Mouse (Mus musculus) heart, embryonic 14.5 days (tissue): ENCODE results near the gene Dnah10. TPM values are rescaled to one million over a fixed set of nuclear protein-coding genes. Genes with fewer than 3 reads are reported as not detected.

Experiments used
- ATAC-seq: fragments of 200-750 bp; cut with Nextera tagmentation; 2 replicates; pipeline ENCODE4 v1.8.0; 2017; ENCODE audit warnings: low read depth, moderate TSS enrichment; ENCODE audit not compliant: insufficient number of reproducible peaks, insufficient read depth, low FRiP score
- H3K27ac ChIP-seq, 2 experiments: fragments of 200-500 bp in 1 of 2; fragments of 300-500 bp in 1 of 2; sonication (generic) in 1 of 2; replicated peaks in 1 of 2; 2 replicates each; pipeline ENCODE4 v1.5.1; 2012 to 2014; ENCODE audit warnings: low read depth in 2 of 2, low read length in 2 of 2, control low read depth in 1 of 2, mild to moderate bottlenecking in 1 of 2, mixed read lengths in 1 of 2; ENCODE audit not compliant: control insufficient read depth in 1 of 2, insufficient read depth in 1 of 2
- H3K27me3 ChIP-seq: fragments of 300-500 bp; sonication (generic); 2 replicates; pipeline ENCODE4 v1.6.1; 2014; ENCODE audit warnings: mild to moderate bottlenecking, low read length, control low read depth; ENCODE audit not compliant: control insufficient read depth, insufficient read depth
- H3K36me3 ChIP-seq: fragments of 300-500 bp; sonication (generic); 2 replicates; pipeline ENCODE4 v1.6.1; 2014; ENCODE audit warnings: mild to moderate bottlenecking, control low read depth, low read length, mixed read lengths; ENCODE audit not compliant: control insufficient read depth, insufficient read depth
- H3K4me1 ChIP-seq, 2 experiments: fragments of 200-500 bp in 1 of 2; fragments of 300-500 bp in 1 of 2; sonication (generic) in 1 of 2; 2 replicates each; pipeline ENCODE4 v1.6.1; 2012 to 2014; ENCODE audit warnings: low read length in 2 of 2, control low read depth in 1 of 2, mixed read lengths in 1 of 2; ENCODE audit not compliant: control insufficient read depth in 2 of 2, insufficient read depth in 2 of 2
- H3K4me2 ChIP-seq: fragments of 300-500 bp; sonication (generic); 2 replicates; pipeline ENCODE4 v1.6.1; 2014; ENCODE audit warnings: mild to moderate bottlenecking, low read length
- H3K4me3 ChIP-seq, 2 experiments: fragments of 200-500 bp in 1 of 2; fragments of 300-500 bp in 1 of 2; sonication (generic) in 1 of 2; 2 replicates each; pipeline ENCODE4 v1.5.1; 2012 to 2014; ENCODE audit warnings: low read length in 2 of 2, mild to moderate bottlenecking in 2 of 2, control low read depth in 1 of 2, low read depth in 1 of 2, moderate library complexity in 1 of 2; ENCODE audit not compliant: control insufficient read depth in 1 of 2, insufficient read depth in 1 of 2
- H3K9ac ChIP-seq: fragments of 300-500 bp; sonication (generic); 2 replicates; pipeline ENCODE4 v1.6.1; 2014; ENCODE audit warnings: mild to moderate bottlenecking, low read length
- H3K9me3 ChIP-seq: fragments of 300-500 bp; sonication (generic); 2 replicates; pipeline ENCODE4 v1.6.1; 2016; ENCODE audit warnings: low read length, control low read depth; ENCODE audit not compliant: control insufficient read depth
- WGBS: fragments of 180-500 bp; shearing (Covaris S2); extraction: QIAGEN DNeasy Blood & Tissue Kit; methylation state at CpG from one replicate; pipeline ENCODE4 v1.1.7; 2014; 5-methylcytosine and 5-hydroxymethylcytosine counted together
- polyA plus RNA-seq: library from polyadenylated mRNA; unstranded; fragments of >200 nt; fragmentation: Nextera tagmentation; extraction: Ambion mirVana; gene quantifications from 2 replicates; pipeline ENCODE4 v1.2.1, GENCODE M21; 2014

Gene Dnah10
- polyA plus RNA-seq, 1 experiment from 2014 or later = 0.03 TPM

DNA sequence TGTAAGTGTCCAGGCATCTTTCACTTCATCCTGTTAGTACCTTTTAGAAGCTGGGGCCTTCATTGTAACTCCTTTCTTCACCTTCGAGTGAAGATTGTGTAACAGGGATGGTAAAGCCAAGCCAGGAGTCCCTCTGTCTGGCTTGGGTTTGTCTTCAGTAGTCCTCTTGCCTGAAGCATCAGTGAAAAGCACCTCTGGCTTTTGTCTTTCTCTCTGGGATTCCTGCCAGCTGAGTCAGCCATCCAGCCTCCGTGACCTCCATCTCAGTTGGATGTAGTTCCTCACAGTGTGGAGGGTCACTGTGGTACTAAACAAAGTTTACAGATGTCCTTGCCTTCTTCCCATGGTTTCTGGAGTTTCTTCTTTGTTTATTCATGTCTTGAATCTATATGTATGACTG is 147.1 kb downstream of the Dnah10 start:
- 6% methylated on average over 2 of the region's 2 CpGs for WGBS

DNA sequence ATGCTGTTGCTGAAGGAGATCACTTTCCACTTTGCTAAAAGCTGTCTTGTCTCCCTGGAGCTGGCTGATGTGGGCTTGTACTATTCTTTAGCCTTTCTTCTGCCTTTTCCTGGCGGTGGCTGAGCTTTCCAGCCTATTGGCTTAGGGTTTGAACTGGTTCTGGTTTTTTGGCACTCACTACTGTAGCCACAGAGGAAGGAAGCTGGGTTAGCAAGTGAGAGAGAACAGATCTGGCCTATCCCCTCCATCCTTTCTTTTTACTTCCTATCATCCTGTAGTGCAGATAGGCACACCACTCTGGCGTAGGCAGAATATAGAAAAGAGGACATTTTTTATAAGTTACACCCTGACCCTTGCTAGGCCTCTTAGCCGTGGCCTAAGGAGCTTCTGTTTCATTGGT is 148.2 kb downstream of the Dnah10 start:
- no peaks in the 10 kb centered on the region for H3K27me3 ChIP-seq
- WGBS = 76% methylated on average over 3 of the region's 3 CpGs
- H3K27ac ChIP-seq = peak overlapping the region; percentile 24 to 40; a peak in 2 of 4 replicates
- H3K4me2 ChIP-seq = no peak overlapping the region
- peaks cover 13 to 45% of the 10 kb centered on the region in 2 experiments for H3K4me1 ChIP-seq
- no peak for ATAC-seq
- H3K9me3 ChIP-seq = no peaks in the 10 kb centered on the region
- peaks cover 21% of the 10 kb centered on the region for H3K36me3 ChIP-seq
- H3K9ac ChIP-seq = no peak overlapping the region
- H3K4me3 ChIP-seq = no peak overlapping the region

More for the DNA sequence above, 147.1 kb downstream of the Dnah10 start:
- Histone ChIP-seq H3K27me3 (no peaks in the 10 kb centered on the region), H3K27ac (0 out of 4 replicates have a peak overlapping the region, but pooled peaks of 1 of the 2 experiments have one; percentile 29), H3K9ac (no peak overlapping the region), H3K4me3 (no peak overlapping the region), H3K4me2 (no peak overlapping the region), H3K4me1 (peaks cover 13 to 45% of the 10 kb centered on the region in 2 experiments), H3K36me3 (peaks cover 29% of the 10 kb centered on the region), H3K9me3 (no peaks in the 10 kb centered on the region)
- no peak for ATAC-seq

GRCm38 (mm10) chr5:124873890-124874601 is 149.2 kb downstream of the Dnah10 start:
- Histone ChIP-seq H3K9me3 (no peaks in the 10 kb centered on the region), H3K4me2 (no peak overlapping the region), H3K27ac (no peak overlapping the region), H3K4me1 (peaks cover 13 to 40% of the 10 kb centered on the region in 2 experiments), H3K27me3 (no peaks in the 10 kb centered on the region), H3K9ac (no peak overlapping the region), H3K4me3 (no peak overlapping the region), H3K36me3 (peaks cover 21% of the 10 kb centered on the region)
- WGBS = 51% methylated on average over 6 of the region's 6 CpGs
- ATAC-seq = no peak

DNA sequence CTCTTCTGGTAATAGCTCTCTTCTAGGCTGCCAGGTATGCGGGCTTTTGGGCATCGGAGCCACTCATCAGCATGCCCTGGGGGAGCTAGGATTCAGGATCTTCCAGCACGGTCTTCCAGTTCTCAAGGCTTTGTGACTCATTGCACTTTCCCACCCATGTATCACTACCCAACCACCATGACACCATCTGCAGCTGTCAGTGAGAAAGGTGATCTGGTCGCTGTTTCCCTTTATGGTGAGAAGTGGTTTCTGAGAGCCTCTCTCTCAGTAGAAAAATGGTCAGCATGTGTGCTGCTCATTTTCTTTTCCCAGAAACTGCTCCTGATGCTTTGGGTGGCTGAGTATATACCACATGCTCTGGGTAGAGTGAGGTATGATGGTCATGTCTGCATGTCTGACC is 154.4 kb downstream of the Dnah10 start:
- ATAC-seq = no peak
- H3K9me3 ChIP-seq = no peaks in the 10 kb centered on the region
- H3K36me3 ChIP-seq = peaks cover 41% of the 10 kb centered on the region
- 82% methylated on average over 4 of the region's 4 CpGs for WGBS
- 0 out of 4 replicates have a peak, but pooled peaks cover 0 to 6% of the 10 kb centered on the region in 2 experiments for H3K4me1 ChIP-seq
- H3K9ac ChIP-seq = no peak overlapping the region
- no peak overlapping the region for H3K4me3 ChIP-seq
- H3K27me3 ChIP-seq = no peaks in the 10 kb centered on the region
- H3K27ac ChIP-seq = no peak overlapping the region
- H3K4me2 ChIP-seq = no peak overlapping the region

DNA sequence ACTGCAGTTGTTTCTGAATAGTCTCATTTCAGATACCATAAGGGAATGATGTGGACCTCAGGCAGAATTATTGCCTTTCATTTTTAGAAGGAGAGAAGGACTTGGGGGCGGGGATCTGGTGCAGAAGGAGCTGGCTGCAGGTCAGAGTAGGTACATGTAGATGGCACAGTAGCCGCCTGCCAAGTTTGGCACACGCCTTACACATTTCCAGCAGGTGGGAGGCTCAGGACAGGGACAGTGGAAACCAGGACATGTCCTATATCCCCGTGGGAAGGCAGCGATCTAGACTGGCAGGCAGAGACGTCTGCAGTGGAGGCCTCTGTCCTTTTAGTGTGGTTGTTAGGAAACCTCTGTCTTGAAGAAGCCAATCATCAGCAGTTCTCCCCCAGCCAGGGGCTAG is 154.9 kb downstream of the Dnah10 start:
- WGBS = 85% methylated on average over 6 of the region's 6 CpGs
- H3K9me3 ChIP-seq = no peaks in the 10 kb centered on the region
- H3K27ac ChIP-seq = no peak overlapping the region
- H3K36me3 ChIP-seq = peaks cover 43% of the 10 kb centered on the region
- H3K4me1 ChIP-seq = 0 out of 4 replicates have a peak, but pooled peaks cover 0 to 6% of the 10 kb centered on the region in 2 experiments
- no peak for ATAC-seq
- H3K9ac ChIP-seq = no peak overlapping the region
- H3K4me2 ChIP-seq = no peak overlapping the region
- no peaks in the 10 kb centered on the region for H3K27me3 ChIP-seq
- H3K4me3 ChIP-seq = no peak overlapping the region

DNA sequence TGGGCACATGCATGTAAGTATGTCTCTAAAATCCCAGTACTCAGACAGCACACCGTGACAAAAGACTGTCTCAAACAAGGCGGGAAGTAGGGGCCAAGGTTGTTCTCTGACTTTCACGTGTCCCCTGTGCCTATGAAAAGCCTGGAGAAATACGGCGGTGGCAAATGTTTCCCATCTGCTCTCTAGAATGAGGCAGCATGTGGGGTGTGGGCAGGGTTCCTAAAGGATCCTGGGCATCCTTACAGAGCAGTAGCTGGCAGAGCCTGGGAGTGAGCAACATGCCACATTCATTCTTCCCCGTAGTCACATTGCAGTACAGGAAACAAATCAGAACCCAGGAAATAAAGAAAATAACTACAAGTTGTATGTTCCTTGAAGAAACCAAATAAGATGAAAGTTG is 159.0 kb downstream of the Dnah10 start:
- H3K9ac ChIP-seq = no peak overlapping the region
- H3K27me3 ChIP-seq = no peaks in the 10 kb centered on the region
- no peak for ATAC-seq
- no peaks in the 10 kb centered on the region for H3K9me3 ChIP-seq
- no peaks in the 10 kb centered on the region for H3K4me1 ChIP-seq
- H3K4me2 ChIP-seq = no peak overlapping the region
- H3K4me3 ChIP-seq = no peak overlapping the region
- H3K36me3 ChIP-seq = peaks cover 68% of the 10 kb centered on the region
- WGBS = 86% methylated on average over 6 of the region's 6 CpGs
- H3K27ac ChIP-seq = no peak overlapping the region
